Mouse (Mus musculus) spleen, adult 2 months (tissue): ENCODE measurements around the gene Gm20388.

Source experiments
- CTCF ChIP-seq: fragments of 200-500 bp; IDR thresholded peaks from 2 replicates; pipeline ENCODE4 v1.5.1; 2011; ENCODE audit warnings: mild to moderate bottlenecking, inconsistent platforms; ENCODE audit not compliant: insufficient read depth, insufficient read length, insufficient replicate concordance; ENCODE audit errors: extremely low read depth
- POLR2A ChIP-seq: fragments of 200-500 bp; IDR thresholded peaks from 2 replicates; pipeline ENCODE4 v1.6.1; 2011; ENCODE audit warnings: low read depth, low read length, inconsistent platforms

DNA sequence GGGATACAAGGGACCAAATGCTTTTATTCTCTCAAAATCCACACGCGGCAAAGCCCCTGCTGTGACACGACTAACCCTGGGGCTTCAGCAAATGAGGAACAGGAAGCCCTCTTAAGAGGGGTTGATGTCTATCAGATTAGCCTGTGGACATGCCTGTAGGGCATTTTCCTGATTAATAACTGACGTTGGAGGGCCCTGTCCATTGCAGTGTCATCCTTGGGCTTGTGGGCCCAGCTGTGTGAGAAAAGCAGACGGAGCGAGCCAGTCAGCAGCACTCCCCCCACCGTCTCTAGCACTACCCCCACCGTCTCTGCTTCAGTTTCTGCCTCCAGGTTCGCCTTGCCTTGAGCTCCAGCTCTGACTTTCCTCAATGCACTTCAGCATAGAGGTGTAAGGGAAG is 2856.6 kb downstream of the Gm20388 start:
- TF ChIP-seq POLR2A (no peak), CTCF (no peak)
